Mouse (Mus musculus) 3T3-L1 (cell line): Measurements from ENCODE around the gene C1qtnf3.

Source experiments
- DNase-seq: peaks from one replicate; pipeline ENCODE4 v3.0.0-alpha.2; 2015; ENCODE audit warnings: low read depth, low spot score

C1qtnf3 gene

GRCm38 (mm10) chr15:10951951-10952759 is at the start of gene C1qtnf3:
TSS of gene C1qtnf3 (plus strand) at chr15:10952332.
- DNase-seq, result no peak

- DNase-seq, result no peak
Observed at GRCm38 (mm10) chr15:10902360-10902759, 49.8 kb upstream of the C1qtnf3 start.

GRCm38 (mm10) chr15:10916611-10917311 is 35.4 kb upstream of the C1qtnf3 start:
- DNase-seq, result no peak

- no peak for DNase-seq
Observed at GRCm38 (mm10) chr15:10917312-10917660, 34.8 kb upstream of the C1qtnf3 start.

GRCm38 (mm10) chr15:10920212-10920611 is 31.9 kb upstream of the C1qtnf3 start:
- DNase-seq, result no peak

GRCm38 (mm10) chr15:10921064-10921463 is 31.1 kb upstream of the C1qtnf3 start:
- DNase-seq, result peak; percentile 75

- no peak for DNase-seq
Observed at GRCm38 (mm10) chr15:10922061-10922460, 30.1 kb upstream of the C1qtnf3 start.

- no peak for DNase-seq
Observed at GRCm38 (mm10) chr15:10922570-10922969, 29.6 kb upstream of the C1qtnf3 start.

- DNase-seq, result no peak
Observed at GRCm38 (mm10) chr15:10923076-10923995, 28.8 kb upstream of the C1qtnf3 start.

- DNase-seq, result no peak
Observed at GRCm38 (mm10) chr15:10927325-10927724, 24.8 kb upstream of the C1qtnf3 start.

GRCm38 (mm10) chr15:10928633-10929270 is 23.4 kb upstream of the C1qtnf3 start:
- DNase-seq, result no peak

- DNase-seq, result no peak
Observed at GRCm38 (mm10) chr15:10933930-10934329, 18.2 kb upstream of the C1qtnf3 start.

- DNase-seq, result peak; percentile 26
Observed at GRCm38 (mm10) chr15:10940148-10941108, 11.7 kb upstream of the C1qtnf3 start.

- peak; percentile 74 for DNase-seq
Observed at GRCm38 (mm10) chr15:10941901-10942300, 10.2 kb upstream of the C1qtnf3 start.

GRCm38 (mm10) chr15:10947852-10948251 is 4.3 kb upstream of the C1qtnf3 start:
- no peak for DNase-seq

GRCm38 (mm10) chr15:10952760-10953305 is 701 bp downstream of the C1qtnf3 start:
- peak; percentile 17 for DNase-seq

- no peak for DNase-seq
Observed at GRCm38 (mm10) chr15:10953465-10953864, 1.3 kb downstream of the C1qtnf3 start.

GRCm38 (mm10) chr15:10954381-10955016 is 2.4 kb downstream of the C1qtnf3 start:
- no peak for DNase-seq

- no peak for DNase-seq
Observed at GRCm38 (mm10) chr15:10955156-10955555, 3.0 kb downstream of the C1qtnf3 start.
